Mouse (Mus musculus): Measurements from ENCODE around the gene Nt5dc3. TPM values are rescaled to one million over a fixed set of nuclear protein-coding genes. Genes with fewer than 3 reads are reported as not detected.

Gene Nt5dc3
- polyA plus RNA-seq, 1 experiment, result 13.7 TPM

DNA sequence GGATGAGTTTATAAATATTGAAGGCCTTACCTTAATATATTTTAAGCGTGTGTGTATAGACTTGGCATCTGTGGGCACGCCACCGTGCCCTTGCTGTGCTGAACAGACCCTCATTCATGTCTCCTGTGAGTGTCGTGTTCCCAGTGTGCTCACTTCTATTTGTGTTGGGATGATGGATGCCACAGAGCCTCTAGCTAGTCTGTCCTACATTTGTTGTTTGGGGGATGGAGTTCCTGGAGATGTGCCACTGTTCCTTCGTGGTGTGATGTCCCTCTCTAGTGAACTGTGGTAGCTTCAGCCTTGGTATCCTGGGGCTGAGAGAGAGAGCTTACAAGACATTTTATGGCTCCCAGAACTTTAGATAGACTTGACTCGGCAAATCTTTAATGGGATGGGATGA lies 60.0 kb downstream of the Nt5dc3 start:
- no peaks in the 10 kb centered on the region for H3K27me3 ChIP-seq (ENCODE audit: control insufficient read depth, insufficient read depth, insufficient read length)
- H3ac ChIP-seq (ENCODE audit: control insufficient read depth, insufficient read length, low read depth), result no peak overlapping the region
- H3K36me3 ChIP-seq (ENCODE audit: control insufficient read depth, insufficient read depth), result peaks cover 33% of the 10 kb centered on the region
- H3K79me2 ChIP-seq (ENCODE audit: control insufficient read depth, insufficient read depth), result no peaks in the 10 kb centered on the region
- TF ChIP-seq FOSL1 (IDR thresholded peaks at IDR 0.05; ENCODE audit: insufficient read depth, low read length, poor library complexity, severe bottlenecking), result no peak
- no peak for TF ChIP-seq USF1 (IDR thresholded peaks at IDR 0.05; ENCODE audit: low read depth)
- TF ChIP-seq MYOG (IDR thresholded peaks at IDR 0.05; ENCODE audit: control insufficient read depth, extremely low read depth, insufficient read length), result no peak
- no peak for TF ChIP-seq CTCF (IDR thresholded peaks at IDR 0.05; ENCODE audit: control insufficient read depth, insufficient read depth, insufficient read length)
- TF ChIP-seq MAX (IDR thresholded peaks at IDR 0.05), result no peak
- no peak for TF ChIP-seq MYOD1 (IDR thresholded peaks at IDR 0.05; ENCODE audit: control insufficient read depth, insufficient read length, low read depth)
- TF ChIP-seq CEBPB (IDR thresholded peaks at IDR 0.05; ENCODE audit: low read depth), result no peak
- no peak overlapping the region for H3K4me3 ChIP-seq (ENCODE audit: insufficient read depth, poor library complexity, severe bottlenecking)
- H3K79me3 ChIP-seq (ENCODE audit: low read depth), result no peaks in the 10 kb centered on the region

DNA sequence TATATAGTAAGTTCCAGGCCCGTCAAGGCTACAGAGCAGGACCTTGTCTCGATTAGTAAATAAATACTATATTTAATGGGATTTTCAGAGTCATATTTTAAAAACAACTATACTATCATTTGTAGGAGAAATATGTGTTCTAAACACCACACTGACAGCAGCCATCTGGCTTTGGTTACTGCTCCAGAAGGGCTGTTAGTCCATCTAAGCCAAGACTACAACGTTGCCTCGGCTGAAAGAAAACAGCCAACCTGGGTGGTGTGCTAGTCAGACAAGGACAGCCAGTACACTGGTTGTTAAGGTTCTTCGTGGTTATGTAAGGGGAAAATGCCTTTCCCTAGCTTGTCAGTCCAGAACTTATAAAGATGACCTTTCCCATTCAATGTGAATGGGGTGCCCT lies 63.9 kb downstream of the Nt5dc3 start:
- Histone ChIP-seq H3K27me3 (ENCODE audit: control insufficient read depth, insufficient read depth, insufficient read length) (no peaks in the 10 kb centered on the region), H3K79me2 (ENCODE audit: control insufficient read depth, insufficient read depth) (no peaks in the 10 kb centered on the region)
- no peak for TF ChIP-seq USF1 (IDR thresholded peaks at IDR 0.05; ENCODE audit: low read depth)
- TF ChIP-seq FOSL1 (IDR thresholded peaks at IDR 0.05; ENCODE audit: insufficient read depth, low read length, poor library complexity, severe bottlenecking), result no peak
- no peak for TF ChIP-seq CEBPB (IDR thresholded peaks at IDR 0.05; ENCODE audit: low read depth)
- TF ChIP-seq MYOG (IDR thresholded peaks at IDR 0.05; ENCODE audit: control insufficient read depth, extremely low read depth, insufficient read length), result no peak
- TF ChIP-seq MYOD1 (IDR thresholded peaks at IDR 0.05; ENCODE audit: control insufficient read depth, insufficient read length, low read depth), result no peak
- TF ChIP-seq CTCF (IDR thresholded peaks at IDR 0.05; ENCODE audit: control insufficient read depth, insufficient read depth, insufficient read length), result no peak
- TF ChIP-seq MAX (IDR thresholded peaks at IDR 0.05), result no peak

DNA sequence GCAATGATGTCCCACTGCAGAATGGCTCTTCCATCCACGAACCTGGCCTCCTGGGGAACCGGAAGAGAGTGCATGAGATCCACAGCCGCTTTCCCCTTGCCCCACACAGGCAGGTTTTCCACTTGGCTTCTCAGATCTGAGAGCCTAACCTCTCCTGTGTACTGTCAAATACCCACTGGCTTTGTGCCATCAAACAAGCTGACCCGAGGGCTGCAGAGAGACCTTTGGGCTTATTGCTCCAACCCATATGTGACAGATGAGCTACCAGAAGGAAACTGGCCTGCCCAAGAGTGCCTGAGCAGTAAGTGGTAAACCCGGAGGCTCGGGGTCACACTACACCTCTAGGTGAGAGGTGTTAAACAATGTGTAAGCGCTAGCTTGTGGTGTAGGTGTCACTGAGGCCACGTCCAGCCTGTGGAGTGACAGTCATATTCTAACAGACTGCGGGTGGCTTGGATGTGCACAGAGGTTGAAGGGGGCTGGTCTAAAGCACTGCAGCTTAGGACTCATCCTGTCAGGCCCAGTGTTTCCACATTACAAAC lies 68.2 kb downstream of the Nt5dc3 start:
- H3K79me3 ChIP-seq (ENCODE audit: low read depth), result no peaks in the 10 kb centered on the region
- H3K4me3 ChIP-seq (ENCODE audit: insufficient read depth, poor library complexity, severe bottlenecking), result no peak overlapping the region
- no peaks in the 10 kb centered on the region for H3K27me3 ChIP-seq (ENCODE audit: control insufficient read depth, insufficient read depth, insufficient read length)
- H3K79me2 ChIP-seq (ENCODE audit: control insufficient read depth, insufficient read depth), result no peaks in the 10 kb centered on the region
- H3ac ChIP-seq (ENCODE audit: control insufficient read depth, insufficient read length, low read depth), result no peak overlapping the region
- H3K36me3 ChIP-seq (ENCODE audit: control insufficient read depth, insufficient read depth), result no peaks in the 10 kb centered on the region
- no peak for TF ChIP-seq MAX (IDR thresholded peaks at IDR 0.05)
- no peak for TF ChIP-seq USF1 (IDR thresholded peaks at IDR 0.05; ENCODE audit: low read depth)
- TF ChIP-seq CTCF (IDR thresholded peaks at IDR 0.05; ENCODE audit: control insufficient read depth, insufficient read depth, insufficient read length), result no peak
- TF ChIP-seq MYOD1 (IDR thresholded peaks at IDR 0.05; ENCODE audit: control insufficient read depth, insufficient read length, low read depth), result no peak
- TF ChIP-seq MYOG (IDR thresholded peaks at IDR 0.05; ENCODE audit: control insufficient read depth, extremely low read depth, insufficient read length), result no peak
- TF ChIP-seq FOSL1 (IDR thresholded peaks at IDR 0.05; ENCODE audit: insufficient read depth, low read length, poor library complexity, severe bottlenecking), result no peak
- TF ChIP-seq CEBPB (IDR thresholded peaks at IDR 0.05; ENCODE audit: low read depth), result no peak

More for the DNA sequence above, 63.9 kb downstream of the Nt5dc3 start:
- H3ac ChIP-seq (ENCODE audit: control insufficient read depth, insufficient read length, low read depth), result no peak overlapping the region
- no peak overlapping the region for H3K4me3 ChIP-seq (ENCODE audit: insufficient read depth, poor library complexity, severe bottlenecking)
- H3K36me3 ChIP-seq (ENCODE audit: control insufficient read depth, insufficient read depth), result peaks cover 4% of the 10 kb centered on the region
- H3K79me3 ChIP-seq (ENCODE audit: low read depth), result no peaks in the 10 kb centered on the region

DNA sequence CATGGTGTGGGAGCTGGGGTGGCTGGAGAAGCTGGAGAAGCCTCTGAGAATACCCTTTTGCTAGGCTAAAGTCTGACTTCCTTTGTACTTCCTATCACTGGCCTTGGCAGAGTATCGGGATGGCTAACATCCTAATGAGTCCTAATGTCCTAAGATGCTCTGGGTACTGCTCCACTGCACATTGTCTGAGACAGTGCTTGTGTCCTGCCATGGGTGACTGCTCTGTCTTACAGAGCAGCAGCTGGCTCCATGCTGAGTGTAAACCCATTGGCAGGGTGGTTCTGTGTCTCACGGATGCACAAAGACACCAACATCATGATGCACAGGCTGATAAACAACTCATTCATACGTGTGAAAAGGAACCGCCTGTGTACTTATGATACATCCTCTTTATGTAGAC lies 70.3 kb downstream of the Nt5dc3 start:
- no peak overlapping the region for H3K4me3 ChIP-seq (ENCODE audit: insufficient read depth, poor library complexity, severe bottlenecking)
- TF ChIP-seq MAX (IDR thresholded peaks at IDR 0.05), result no peak
- no peak overlapping the region for H3ac ChIP-seq (ENCODE audit: control insufficient read depth, insufficient read length, low read depth)
- no peaks in the 10 kb centered on the region for H3K79me2 ChIP-seq (ENCODE audit: control insufficient read depth, insufficient read depth)
- H3K27me3 ChIP-seq (ENCODE audit: control insufficient read depth, insufficient read depth, insufficient read length), result no peaks in the 10 kb centered on the region
- H3K79me3 ChIP-seq (ENCODE audit: low read depth), result no peaks in the 10 kb centered on the region
- no peaks in the 10 kb centered on the region for H3K36me3 ChIP-seq (ENCODE audit: control insufficient read depth, insufficient read depth)

DNA sequence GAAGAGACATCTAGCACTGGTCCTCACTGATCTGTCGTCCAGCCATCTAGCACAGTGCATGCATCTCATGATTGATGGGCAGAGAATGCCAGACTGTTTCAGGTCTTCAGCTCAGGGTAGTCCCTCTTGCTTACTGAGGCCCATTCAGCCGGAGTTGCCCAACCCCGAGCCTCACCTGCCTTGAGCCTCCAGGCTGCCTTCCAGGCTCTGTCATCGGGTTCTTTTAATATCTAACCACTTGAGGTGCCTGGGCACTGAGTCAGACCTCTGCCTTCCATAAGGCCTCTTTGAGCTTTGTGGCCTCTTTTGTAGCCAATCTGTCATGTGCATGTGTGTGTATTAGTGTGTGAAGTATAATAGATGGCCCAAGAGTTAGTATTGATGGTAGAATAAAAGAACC lies 70.7 kb downstream of the Nt5dc3 start:
- no peaks in the 10 kb centered on the region for H3K27me3 ChIP-seq (ENCODE audit: control insufficient read depth, insufficient read depth, insufficient read length)
- H3K4me3 ChIP-seq (ENCODE audit: insufficient read depth, poor library complexity, severe bottlenecking), result no peak overlapping the region
- no peak for TF ChIP-seq MYOD1 (IDR thresholded peaks at IDR 0.05; ENCODE audit: control insufficient read depth, insufficient read length, low read depth)
- no peak for TF ChIP-seq MYOG (IDR thresholded peaks at IDR 0.05; ENCODE audit: control insufficient read depth, extremely low read depth, insufficient read length)
- no peak for TF ChIP-seq USF1 (IDR thresholded peaks at IDR 0.05; ENCODE audit: low read depth)
- no peak for TF ChIP-seq CEBPB (IDR thresholded peaks at IDR 0.05; ENCODE audit: low read depth)
- TF ChIP-seq MAX (IDR thresholded peaks at IDR 0.05), result no peak
- TF ChIP-seq CTCF (IDR thresholded peaks at IDR 0.05; ENCODE audit: control insufficient read depth, insufficient read depth, insufficient read length), result no peak
- no peak for TF ChIP-seq FOSL1 (IDR thresholded peaks at IDR 0.05; ENCODE audit: insufficient read depth, low read length, poor library complexity, severe bottlenecking)
- no peaks in the 10 kb centered on the region for H3K36me3 ChIP-seq (ENCODE audit: control insufficient read depth, insufficient read depth)
- H3ac ChIP-seq (ENCODE audit: control insufficient read depth, insufficient read length, low read depth), result no peak overlapping the region
- no peaks in the 10 kb centered on the region for H3K79me3 ChIP-seq (ENCODE audit: low read depth)
- H3K79me2 ChIP-seq (ENCODE audit: control insufficient read depth, insufficient read depth), result no peaks in the 10 kb centered on the region

DNA sequence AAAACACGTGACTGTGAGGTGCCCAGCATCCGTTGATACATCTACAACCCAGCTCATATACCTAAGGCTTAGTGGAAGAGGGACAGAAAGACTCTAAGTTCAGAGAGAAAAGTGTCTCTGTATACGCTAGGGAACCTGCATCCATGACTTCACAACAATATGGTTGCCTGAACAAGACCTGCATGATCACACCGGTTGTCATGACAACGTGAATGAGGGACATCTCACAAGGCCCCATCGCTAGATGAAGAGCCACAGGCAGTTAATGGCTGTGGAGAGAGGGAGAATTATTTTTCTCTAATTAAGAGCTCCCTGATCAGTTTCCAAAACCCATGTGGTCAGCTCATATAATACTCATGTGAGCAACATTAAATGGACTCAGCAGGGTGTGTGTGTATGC lies 73.4 kb downstream of the Nt5dc3 start:
- Histone ChIP-seq H3ac (ENCODE audit: control insufficient read depth, insufficient read length, low read depth) (no peak overlapping the region), H3K79me2 (ENCODE audit: control insufficient read depth, insufficient read depth) (no peaks in the 10 kb centered on the region), H3K79me3 (ENCODE audit: low read depth) (no peaks in the 10 kb centered on the region), H3K4me3 (ENCODE audit: insufficient read depth, poor library complexity, severe bottlenecking) (no peak overlapping the region), H3K27me3 (ENCODE audit: control insufficient read depth, insufficient read depth, insufficient read length) (no peaks in the 10 kb centered on the region), H3K36me3 (ENCODE audit: control insufficient read depth, insufficient read depth) (no peaks in the 10 kb centered on the region)
- TF ChIP-seq CEBPB (IDR thresholded peaks at IDR 0.05; ENCODE audit: low read depth) (no peak), FOSL1 (IDR thresholded peaks at IDR 0.05; ENCODE audit: insufficient read depth, low read length, poor library complexity, severe bottlenecking) (no peak), MYOD1 (IDR thresholded peaks at IDR 0.05; ENCODE audit: control insufficient read depth, insufficient read length, low read depth) (no peak), MAX (IDR thresholded peaks at IDR 0.05) (no peak), CTCF (IDR thresholded peaks at IDR 0.05; ENCODE audit: control insufficient read depth, insufficient read depth, insufficient read length) (no peak), MYOG (IDR thresholded peaks at IDR 0.05; ENCODE audit: control insufficient read depth, extremely low read depth, insufficient read length) (no peak), USF1 (IDR thresholded peaks at IDR 0.05; ENCODE audit: low read depth) (no peak)
